Mouse (Mus musculus): ENCODE data around the gene Rnpepl1.

DNA sequence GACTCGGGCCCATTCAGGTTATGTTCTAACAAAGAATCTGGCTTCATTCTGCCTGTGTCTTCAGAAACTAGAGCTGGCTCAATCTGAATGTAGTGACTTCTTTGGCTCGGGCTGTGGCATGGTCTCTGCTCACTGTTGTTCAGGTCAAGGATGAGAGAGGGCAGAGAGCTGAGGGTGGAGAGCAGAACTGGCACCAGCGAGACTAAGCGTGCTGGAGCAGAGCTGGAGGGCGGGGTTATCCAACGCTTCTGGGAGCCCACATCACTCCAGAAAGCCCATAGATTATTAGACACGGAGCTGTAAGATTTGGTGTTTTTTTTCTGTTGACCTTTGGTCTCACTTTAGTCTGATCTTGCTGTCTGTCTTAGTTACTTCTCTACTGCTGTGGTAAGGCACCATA is 37.9 kb upstream of the Rnpepl1 start:
- TF ChIP-seq CTCF (IDR thresholded peaks at IDR 0.05; ENCODE audit: low read depth, low read length), result no peak
- no peak for TF ChIP-seq POLR2A (IDR thresholded peaks at IDR 0.05; ENCODE audit: borderline replicate concordance, low read depth, low read length)
